Mouse (Mus musculus): Measurements from ENCODE around the gene Grwd1.

DNA sequence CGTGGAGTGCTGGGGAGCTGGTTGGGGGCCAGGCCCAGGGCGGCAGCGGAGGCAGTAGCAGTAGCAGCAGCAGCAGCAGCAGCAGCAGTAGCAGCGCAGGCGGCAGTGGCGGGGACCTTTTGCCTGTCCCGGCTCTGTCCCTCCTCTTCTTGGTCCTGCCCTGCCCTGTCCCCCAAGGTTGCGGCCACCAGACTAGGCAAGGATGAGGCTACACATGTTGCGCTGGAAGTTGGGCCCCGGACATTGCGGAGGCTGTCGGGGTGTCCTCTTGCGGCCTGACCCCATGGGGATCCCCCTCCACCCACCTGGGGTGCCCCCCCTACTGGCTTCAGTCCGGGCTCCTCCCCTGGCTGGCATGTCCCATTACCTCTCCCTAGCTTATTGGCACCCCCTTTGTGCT is 39.0 kb upstream of the Grwd1 start:
- no peak for TF ChIP-seq CTCF (IDR thresholded peaks at IDR 0.05; ENCODE audit: control insufficient read depth, insufficient read depth, insufficient replicate concordance, low read depth, low read length)
- no peak for TF ChIP-seq POLR2A (IDR thresholded peaks at IDR 0.05; ENCODE audit: control insufficient read depth, low read depth, low read length)
